ENCODE assay signal across 23 mouse cellular contexts in genomic region chr2:24570917-24571316, GRCm38 (mm10).
A peak's percentile ranks its signal among the peaks of the same experiment; 100 is the strongest.
DNase-seq lines count a peak whose midpoint lies in the region; ATAC-seq and TF ChIP-seq lines count a peak whose summit lies in the region.
"Had no signal": no experiment of that assay in that cellular context is flagged by ENCODE, and none has a peak within 500 bp of the region (broad histone marks: within the 10 kb centered on the region; RNA-seq: fewer than 3 reads in every experiment).

No protein-coding gene starts in this region.

- H3K27ac ChIP-seq in heart, postnatal 0 days (ENCODE audit: low read depth): no peak overlapping the region
- H3K27ac ChIP-seq: embryonic facial prominence, embryonic 12.5 days; gastrocnemius, adult 2 months; heart, adult 2 months; limb, embryonic 12.5 days; liver, embryonic 13.5 days had no signal

- H3K4me2 ChIP-seq in heart, postnatal 0 days (ENCODE audit: low read depth, low read length): no peak overlapping the region
- H3K4me2 ChIP-seq: embryonic facial prominence, embryonic 12.5 days; limb, embryonic 12.5 days; liver, embryonic 13.5 days had no signal

- no peaks in the 10 kb centered on the region for H3K27me3 ChIP-seq in heart, postnatal 0 days (ENCODE audit: control insufficient read depth, insufficient read depth, low read length)
- H3K27me3 ChIP-seq: CH12.LX; liver, embryonic 13.5 days had no signal

- H3K4me3 ChIP-seq in heart, postnatal 0 days (ENCODE audit: low read depth, low read length): no peak overlapping the region
- H3K4me3 ChIP-seq: embryonic facial prominence, embryonic 12.5 days; gastrocnemius, adult 2 months; heart, adult 2 months; limb, embryonic 12.5 days; liver, embryonic 13.5 days had no signal

- no peaks in the 10 kb centered on the region for H3K36me3 ChIP-seq in heart, postnatal 0 days (replicated peaks; ENCODE audit: control insufficient read depth, insufficient read depth, low read length)
- H3K36me3 ChIP-seq: embryonic facial prominence, embryonic 12.5 days; limb, embryonic 12.5 days; liver, embryonic 13.5 days had no signal

- H3K9me3 ChIP-seq in heart, postnatal 0 days (replicated peaks; ENCODE audit: control insufficient read depth, low read length): no peaks in the 10 kb centered on the region
- H3K9me3 ChIP-seq: embryonic facial prominence, embryonic 12.5 days; limb, embryonic 12.5 days; liver, embryonic 13.5 days had no signal

- H3K9ac ChIP-seq in heart, postnatal 0 days (replicated peaks; ENCODE audit: low read depth, low read length): no peak overlapping the region
- H3K9ac ChIP-seq: embryonic facial prominence, embryonic 12.5 days; forebrain, postnatal 0 days; limb, embryonic 12.5 days; liver, embryonic 13.5 days had no signal

- no peak for DNase-seq in heart, postnatal 0 days (ENCODE audit: low spot score)
- no peak for DNase-seq in heart, postnatal 4 days
- peak; percentile 51 for DNase-seq in 416B (ENCODE audit: low read depth)
- peak; percentile 42 for DNase-seq in A20 (ENCODE audit: low read depth, low spot score)
- DNase-seq in lung, postnatal 36 days: peak; percentile 48
- no peak for DNase-seq in cerebellum, postnatal 36 days
- DNase-seq in testis, postnatal 10 days (ENCODE audit: low spot score): no peak
- DNase-seq in kidney, postnatal 10 days: no peak
- DNase-seq: adrenal gland, adult 2 months; cerebellum, adult 18-20 months; forebrain, postnatal 0 days; gastrocnemius, adult 2 months; kidney, postnatal 14 days; liver, embryonic 13.5 days; midbrain, embryonic 14.5 days; retina, postnatal 1 day; right cerebral cortex, postnatal 4 days had no signal

- WGBS in heart, postnatal 0 days: 47% methylated on average over 1 of the region's 1 CpGs

- ATAC-seq in heart, postnatal 0 days (ENCODE audit: insufficient read depth, low read depth): peak; percentile 57; the same call in 1 of the 2 replicates
- ATAC-seq: forebrain, postnatal 0 days; hindbrain, embryonic 16.5 days; intestine, postnatal 0 days had no signal

- no peak for TF ChIP-seq CTCF in heart, postnatal 0 days (IDR thresholded peaks at IDR 0.05; ENCODE audit: low read depth)

- H3K4me1 ChIP-seq in heart, postnatal 0 days (ENCODE audit: control insufficient read depth, insufficient read depth): peaks cover 7% of the 10 kb centered on the region; the same call in 1 of the 2 replicates
- H3K4me1 ChIP-seq: embryonic facial prominence, embryonic 12.5 days; limb, embryonic 12.5 days; liver, embryonic 13.5 days had no signal

- no peak for TF ChIP-seq EP300 in heart, postnatal 0 days (IDR thresholded peaks at IDR 0.05; ENCODE audit: low read depth)

Comparison
In these comparisons a context has a peak if more than half of its experiments do, and no peak if none do; other contexts are left out.
1. DNase-seq: peak in 416B (single experiment), A20 (single experiment) and lung, postnatal 36 days (single experiment); none in heart, postnatal 0 days (single experiment), heart, postnatal 4 days (single experiment), cerebellum, postnatal 36 days (0 of 2), testis, postnatal 10 days (single experiment) and kidney, postnatal 10 days (single experiment).